Mouse (Mus musculus) ES-E14 (cell line): Measurements from ENCODE around the gene Kcnd3.

ENCODE experiments used
- CHD2 ChIP-seq: IDR thresholded peaks from 2 replicates; pipeline ENCODE4 v1.6.1; 2014; ENCODE audit warnings: mild to moderate bottlenecking, low read depth, low read length, inconsistent platforms
- HCFC1 ChIP-seq: IDR thresholded peaks from 2 replicates; pipeline ENCODE4 v1.6.1; 2012; ENCODE audit warnings: low read length, inconsistent platforms, borderline replicate concordance; ENCODE audit not compliant: insufficient read depth
- MAFK ChIP-seq: IDR thresholded peaks from 2 replicates; pipeline ENCODE4 v1.6.1; 2014; ENCODE audit warnings: mild to moderate bottlenecking, low read depth, low read length, inconsistent platforms; ENCODE audit not compliant: insufficient read depth
- ZC3H11A ChIP-seq: IDR thresholded peaks from 2 replicates; pipeline ENCODE4 v1.6.1; 2012; ENCODE audit warnings: low read depth, mild to moderate bottlenecking, inconsistent platforms, low read length, borderline replicate concordance
- ZNF384 ChIP-seq: IDR thresholded peaks from 2 replicates; pipeline ENCODE4 v1.6.1; 2012; ENCODE audit warnings: low read depth, low read length, inconsistent platforms

DNA sequence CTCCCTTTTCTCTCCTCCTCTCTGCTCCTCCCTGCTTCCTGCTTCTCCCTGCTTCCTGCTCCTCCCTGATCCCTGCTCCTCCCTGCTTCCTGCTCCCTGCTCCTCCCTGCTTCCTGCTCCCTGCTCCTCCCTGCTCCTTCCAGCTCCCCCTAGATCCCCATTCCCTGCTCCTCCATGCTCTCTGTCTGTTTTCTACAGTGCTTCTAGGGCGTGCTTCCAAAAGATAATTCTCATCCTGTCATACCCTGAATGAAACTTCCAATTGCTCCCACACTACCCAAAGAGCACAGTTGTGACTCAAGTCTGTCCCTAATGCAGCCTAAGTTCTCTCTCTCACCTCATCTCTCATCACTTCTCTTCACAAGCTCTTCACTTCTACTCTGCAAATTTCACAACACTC lies 119.8 kb downstream of the Kcnd3 start:
- TF ChIP-seq HCFC1 (no peak), ZC3H11A (no peak), CHD2 (no peak), MAFK (no peak), ZNF384 (no peak)
